Mouse (Mus musculus) heart, embryonic 14.5 days (tissue): ENCODE results near the gene Zfp672. TPM values are rescaled to one million over a fixed set of nuclear protein-coding genes. Genes with fewer than 3 reads are reported as not detected.

Experiments
- ATAC-seq: fragments of 200-750 bp; cut with Nextera tagmentation; 2 replicates; pipeline ENCODE4 v1.8.0; 2017; ENCODE audit warnings: low read depth, moderate TSS enrichment; ENCODE audit not compliant: insufficient number of reproducible peaks, insufficient read depth, low FRiP score
- H3K27ac ChIP-seq, 2 experiments: fragments of 200-500 bp in 1 of 2; fragments of 300-500 bp in 1 of 2; sonication (generic) in 1 of 2; replicated peaks in 1 of 2; 2 replicates each; pipeline ENCODE4 v1.5.1; 2012 to 2014; ENCODE audit warnings: low read depth in 2 of 2, low read length in 2 of 2, control low read depth in 1 of 2, mild to moderate bottlenecking in 1 of 2, mixed read lengths in 1 of 2; ENCODE audit not compliant: control insufficient read depth in 1 of 2, insufficient read depth in 1 of 2
- H3K27me3 ChIP-seq: fragments of 300-500 bp; sonication (generic); 2 replicates; pipeline ENCODE4 v1.6.1; 2014; ENCODE audit warnings: mild to moderate bottlenecking, low read length, control low read depth; ENCODE audit not compliant: control insufficient read depth, insufficient read depth
- H3K36me3 ChIP-seq: fragments of 300-500 bp; sonication (generic); 2 replicates; pipeline ENCODE4 v1.6.1; 2014; ENCODE audit warnings: mild to moderate bottlenecking, control low read depth, low read length, mixed read lengths; ENCODE audit not compliant: control insufficient read depth, insufficient read depth
- H3K4me1 ChIP-seq, 2 experiments: fragments of 200-500 bp in 1 of 2; fragments of 300-500 bp in 1 of 2; sonication (generic) in 1 of 2; 2 replicates each; pipeline ENCODE4 v1.6.1; 2012 to 2014; ENCODE audit warnings: low read length in 2 of 2, control low read depth in 1 of 2, mixed read lengths in 1 of 2; ENCODE audit not compliant: control insufficient read depth in 2 of 2, insufficient read depth in 2 of 2
- H3K4me2 ChIP-seq: fragments of 300-500 bp; sonication (generic); 2 replicates; pipeline ENCODE4 v1.6.1; 2014; ENCODE audit warnings: mild to moderate bottlenecking, low read length
- H3K4me3 ChIP-seq, 2 experiments: fragments of 200-500 bp in 1 of 2; fragments of 300-500 bp in 1 of 2; sonication (generic) in 1 of 2; 2 replicates each; pipeline ENCODE4 v1.5.1; 2012 to 2014; ENCODE audit warnings: low read length in 2 of 2, mild to moderate bottlenecking in 2 of 2, control low read depth in 1 of 2, low read depth in 1 of 2, moderate library complexity in 1 of 2; ENCODE audit not compliant: control insufficient read depth in 1 of 2, insufficient read depth in 1 of 2
- H3K9ac ChIP-seq: fragments of 300-500 bp; sonication (generic); 2 replicates; pipeline ENCODE4 v1.6.1; 2014; ENCODE audit warnings: mild to moderate bottlenecking, low read length
- H3K9me3 ChIP-seq: fragments of 300-500 bp; sonication (generic); 2 replicates; pipeline ENCODE4 v1.6.1; 2016; ENCODE audit warnings: low read length, control low read depth; ENCODE audit not compliant: control insufficient read depth
- WGBS: fragments of 180-500 bp; shearing (Covaris S2); extraction: QIAGEN DNeasy Blood & Tissue Kit; methylation state at CpG from one replicate; pipeline ENCODE4 v1.1.7; 2014; 5-methylcytosine and 5-hydroxymethylcytosine counted together
- polyA plus RNA-seq: library from polyadenylated mRNA; unstranded; fragments of >200 nt; fragmentation: Nextera tagmentation; extraction: Ambion mirVana; gene quantifications from 2 replicates; pipeline ENCODE4 v1.2.1, GENCODE M21; 2014

Gene Zfp672
- polyA plus RNA-seq, 1 experiment from 2014 or later = 33.9 TPM

GRCm38 (mm10) chr11:58274572-58274971, 55.6 kb downstream of the Zfp672 start, which contains the start of gene 4930438A08Rik:
TSS of gene 4930438A08Rik (plus strand) at chr11:58274799.
- Histone ChIP-seq H3K9me3 (no peaks in the 10 kb centered on the region), H3K4me1 (no peaks in the 10 kb centered on the region), H3K27ac (no peak within 1 kb of the TSS), H3K4me2 (no peak within 1 kb of the TSS), H3K4me3 (no peak within 1 kb of the TSS), H3K27me3 (no peaks in the 10 kb centered on the region), H3K9ac (no peak within 1 kb of the TSS), H3K36me3 (no peaks in the 10 kb centered on the region)
- 35% methylated on average over 2 of the region's 2 CpGs for WGBS
- no peak for ATAC-seq

DNA sequence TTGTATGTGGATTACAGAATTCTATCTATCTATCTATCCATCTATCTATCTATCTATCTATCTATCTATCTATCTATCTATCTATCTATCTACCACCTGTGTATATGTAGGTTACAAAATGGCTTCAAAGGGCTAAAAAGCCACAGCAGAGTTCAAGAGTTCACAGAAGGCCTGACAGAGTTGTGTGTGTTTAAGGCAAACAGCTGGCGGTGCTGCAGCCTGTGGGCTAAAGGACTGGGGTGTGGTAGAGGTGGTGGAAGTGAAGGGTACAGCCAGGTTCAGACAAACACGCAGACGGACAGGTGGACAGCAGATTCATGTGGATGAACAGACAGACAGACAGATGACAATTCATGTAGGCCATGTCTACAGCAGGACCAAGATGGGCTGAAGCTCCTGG, 61.9 kb downstream of the Zfp672 start:
- ATAC-seq = no peak
- no peaks in the 10 kb centered on the region for H3K9me3 ChIP-seq
- no peak overlapping the region for H3K27ac ChIP-seq
- H3K36me3 ChIP-seq = no peaks in the 10 kb centered on the region
- H3K4me2 ChIP-seq = no peak overlapping the region
- H3K4me3 ChIP-seq = no peak overlapping the region
- 79% methylated on average over 3 of the region's 3 CpGs for WGBS
- H3K9ac ChIP-seq = no peak overlapping the region
- no peaks in the 10 kb centered on the region for H3K4me1 ChIP-seq
- no peaks in the 10 kb centered on the region for H3K27me3 ChIP-seq

Other genes starting within 250 kb of the Zfp672 start
- not detected in 2 replicates for gene Gm12248, start 237.2 kb downstream of the Zfp672 start, polyA plus RNA-seq
- 76.4 and 77.7 TPM in 2 replicates for gene Cnot8, start 226.2 kb downstream of the Zfp672 start, polyA plus RNA-seq
- gene Gemin5, start 161.8 kb downstream of the Zfp672 start, polyA plus RNA-seq = 13.3 and 14.1 TPM in 2 replicates
- 107 and 116 TPM in 2 replicates for gene Mrpl22, start 158.7 kb downstream of the Zfp672 start, polyA plus RNA-seq
- 6.2 and 7.9 TPM in 2 replicates for gene Igtp, start 130.8 kb downstream of the Zfp672 start, polyA plus RNA-seq
- gene Irgm2, start 130.7 kb downstream of the Zfp672 start, polyA plus RNA-seq = 4.3 and 5.6 TPM in 2 replicates
- gene 4930438A08Rik, start 55.5 kb downstream of the Zfp672 start, polyA plus RNA-seq = not detected in 2 replicates
- gene Zfp692, start 23.3 kb downstream of the Zfp672 start, polyA plus RNA-seq = 6.9 and 7.6 TPM in 2 replicates
- gene Sh3bp5l, start 385 bp upstream of the Zfp672 start, polyA plus RNA-seq = 19.2 and 19.5 TPM in 2 replicates
- not detected in 2 replicates for gene Lypd8, start 48.7 kb upstream of the Zfp672 start, polyA plus RNA-seq
- not detected in 2 replicates for gene 1810065E05Rik, start 90.8 kb upstream of the Zfp672 start, polyA plus RNA-seq
- not detected in 2 replicates for gene Gm12253, start 102.2 kb upstream of the Zfp672 start, polyA plus RNA-seq
- not detected in 2 replicates for gene Lypd9, start 122.6 kb upstream of the Zfp672 start, polyA plus RNA-seq
- not detected in 2 replicates for gene Olfr30, start 131.9 kb upstream of the Zfp672 start, polyA plus RNA-seq
- gene Olfr332, start 162.2 kb upstream of the Zfp672 start, polyA plus RNA-seq = not detected in 2 replicates
- gene Olfr331, start 172.2 kb upstream of the Zfp672 start, polyA plus RNA-seq = not detected in 2 replicates
- gene Olfr330, start 204.5 kb upstream of the Zfp672 start, polyA plus RNA-seq = not detected in 2 replicates
- gene Olfr329-ps, start 216.1 kb upstream of the Zfp672 start, polyA plus RNA-seq = not detected in 2 replicates
- not detected in 2 replicates for gene Olfr328, start 225.3 kb upstream of the Zfp672 start, polyA plus RNA-seq
- not detected in 2 replicates for gene Olfr224, start 240.2 kb upstream of the Zfp672 start, polyA plus RNA-seq
- not detected in 2 replicates for gene Olfr325, start 247.4 kb upstream of the Zfp672 start, polyA plus RNA-seq